ENCODE assay signal across 8 mouse cellular contexts in the genomic region with DNA sequence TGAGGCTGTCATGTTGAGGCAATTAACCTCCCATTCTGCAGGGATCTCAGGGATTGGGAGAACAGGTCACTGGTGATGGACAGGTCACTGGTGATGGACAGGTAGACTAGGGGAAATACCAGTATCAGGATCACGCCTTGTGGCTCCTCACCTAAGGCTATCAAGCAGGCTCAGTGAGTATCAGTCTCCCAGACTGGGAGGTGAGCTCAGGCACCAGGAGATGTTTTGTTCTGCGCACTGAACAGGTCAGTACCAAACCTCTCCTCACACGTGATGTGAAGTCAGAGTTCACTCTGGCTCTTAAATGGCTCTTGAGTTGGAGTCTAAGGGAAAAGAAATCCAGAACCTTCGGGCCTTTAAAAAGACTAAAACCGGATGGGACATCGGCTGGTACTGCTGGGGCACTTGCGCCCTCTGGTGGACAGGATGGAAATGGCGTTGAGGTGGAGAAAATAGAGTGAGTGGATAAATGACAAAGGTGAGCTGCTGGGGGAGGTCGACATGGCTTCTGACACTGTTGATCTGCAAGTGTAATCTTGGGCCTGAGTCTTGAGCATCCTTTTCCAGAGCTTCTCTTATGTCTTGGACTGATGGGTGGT. TPM values are rescaled to one million over a fixed set of nuclear protein-coding genes. Genes with fewer than 3 reads are reported as not detected.
DNase-seq lines count a peak whose midpoint lies in the region; ATAC-seq lines count a peak whose summit lies in the region.

No protein-coding gene starts in this region.

- 13% methylated on average over 9 of the region's 9 CpGs for WGBS in heart, embryonic 12.5 days
- 15% methylated on average over 9 of the region's 9 CpGs for WGBS in forebrain, embryonic 13.5 days
- WGBS in midbrain, embryonic 12.5 days = 16% methylated on average over 9 of the region's 9 CpGs

- ATAC-seq in heart, embryonic 12.5 days (ENCODE audit: insufficient number of reproducible peaks, low FRiP score) = no peak
- ATAC-seq in forebrain, embryonic 13.5 days = peak; percentile 50; the same call in 1 of the 2 replicates
- ATAC-seq in midbrain, embryonic 12.5 days (ENCODE audit: low FRiP score, low read depth) = peak; percentile 41; the same call in 1 of the 2 replicates

- no peak overlapping the region for H3K9ac ChIP-seq in heart, embryonic 12.5 days
- no peak overlapping the region for H3K9ac ChIP-seq in forebrain, embryonic 13.5 days
- H3K9ac ChIP-seq in midbrain, embryonic 12.5 days (replicated peaks) = no peak overlapping the region

- no peaks in the 10 kb centered on the region for H3K9me3 ChIP-seq in heart, embryonic 12.5 days (replicated peaks)
- H3K9me3 ChIP-seq in forebrain, embryonic 13.5 days (replicated peaks) = no peaks in the 10 kb centered on the region
- no peaks in the 10 kb centered on the region for H3K9me3 ChIP-seq in midbrain, embryonic 12.5 days

- H3K4me3 ChIP-seq in heart, embryonic 12.5 days = no peak overlapping the region
- no peak overlapping the region for H3K4me3 ChIP-seq in forebrain, embryonic 13.5 days
- H3K4me3 ChIP-seq in midbrain, embryonic 12.5 days = no peak overlapping the region

- H3K27ac ChIP-seq in heart, embryonic 12.5 days (ENCODE audit: poor library complexity, severe bottlenecking) = no peak overlapping the region
- H3K27ac ChIP-seq in forebrain, embryonic 13.5 days = no peak overlapping the region
- no peak overlapping the region for H3K27ac ChIP-seq in midbrain, embryonic 12.5 days (replicated peaks)

- no peaks in the 10 kb centered on the region for H3K36me3 ChIP-seq in heart, embryonic 12.5 days
- no peaks in the 10 kb centered on the region for H3K36me3 ChIP-seq in forebrain, embryonic 13.5 days (ENCODE audit: poor library complexity, severe bottlenecking)
- H3K36me3 ChIP-seq in midbrain, embryonic 12.5 days = no peaks in the 10 kb centered on the region

- peaks cover 11% of the 10 kb centered on the region for H3K4me1 ChIP-seq in heart, embryonic 12.5 days (replicated peaks)
- peaks cover 13% of the 10 kb centered on the region for H3K4me1 ChIP-seq in forebrain, embryonic 13.5 days
- peaks cover 12% of the 10 kb centered on the region for H3K4me1 ChIP-seq in midbrain, embryonic 12.5 days

- H3K27me3 ChIP-seq in heart, embryonic 12.5 days (replicated peaks) = peaks cover 9% of the 10 kb centered on the region; the same call in 1 of the 2 replicates
- no peaks in the 10 kb centered on the region for H3K27me3 ChIP-seq in forebrain, embryonic 13.5 days
- peaks cover 3% of the 10 kb centered on the region; the same call in 1 of the 2 replicates for H3K27me3 ChIP-seq in midbrain, embryonic 12.5 days

- DNase-seq in heart, adult 18-20 months = peak; percentile 60 to 87
- peak; percentile 65 for DNase-seq in c-Kit-positive CD71-positive TER-119-positive erythroid progenitor cells, embryonic 14.5 days (ENCODE audit: low spot score)
- peak; percentile 86 for DNase-seq in heart, postnatal 4 days
- DNase-seq in left cerebral cortex, adult 18-20 months (ENCODE audit: low spot score in 2 of 2) = peak; percentile 83 to 85
- peak; percentile 76 to 86 for DNase-seq in spleen, postnatal 10 days (ENCODE audit: low spot score in 2 of 2)

- H3K4me2 ChIP-seq in heart, embryonic 12.5 days = no peak overlapping the region
- H3K4me2 ChIP-seq in forebrain, embryonic 13.5 days = no peak overlapping the region
- no peak overlapping the region for H3K4me2 ChIP-seq in midbrain, embryonic 12.5 days (replicated peaks)

RNA-seq across cellular contexts. Expression of a gene that starts 11.3 kb away (rescaled TPM):
- 1 to 10 TPM; 1.9 to 2.2 TPM for total RNA-seq in heart, adult 18-20 months (2021)
- 5.5 and 6.1 TPM in 2 replicates for polyA plus RNA-seq in heart, embryonic 12.5 days (2016; fragmentation: Nextera tagmentation; extraction: Ambion mirVana)
- 6.7 and 10.9 TPM in 2 replicates for polyA plus RNA-seq in forebrain, embryonic 13.5 days (2015; fragmentation: Nextera tagmentation; extraction: Ambion mirVana)
- 1 to 10 TPM; 4.0 to 5.1 TPM for total RNA-seq in heart, postnatal 4 days (2021)
- total RNA-seq in left cerebral cortex, adult 18-20 months (2021) = 1 to 10 TPM; 6.9 to 7.1 TPM
- 9.4 and 11.0 TPM in 2 replicates for polyA plus RNA-seq in midbrain, embryonic 12.5 days (2016; fragmentation: Nextera tagmentation; extraction: Ambion mirVana)

RNA-seq across cellular contexts. Expression of a gene that starts 24.3 kb away (rescaled TPM):
- total RNA-seq in heart, adult 18-20 months (2021) = 10 to 100 TPM; 48.5 to 49.4 TPM
- 10.1 and 11.1 TPM in 2 replicates for polyA plus RNA-seq in heart, embryonic 12.5 days (2016; fragmentation: Nextera tagmentation; extraction: Ambion mirVana)
- polyA plus RNA-seq in forebrain, embryonic 13.5 days (2015; fragmentation: Nextera tagmentation; extraction: Ambion mirVana) = 2.0 and 2.5 TPM in 2 replicates
- 10 to 100 TPM; 39.7 to 42.3 TPM for total RNA-seq in heart, postnatal 4 days (2021)
- 10 to 100 TPM; 63.4 to 64.9 TPM for total RNA-seq in left cerebral cortex, adult 18-20 months (2021)
- polyA plus RNA-seq in midbrain, embryonic 12.5 days (2016; fragmentation: Nextera tagmentation; extraction: Ambion mirVana) = 5.8 and 6.0 TPM in 2 replicates
